In genomic region chr11:119989115-119989564, GRCm38 (mm10) we compare ENCODE assay signal across 7 mouse cellular contexts. TPM values are rescaled to one million over a fixed set of nuclear protein-coding genes. Genes with fewer than 3 reads are reported as not detected.
DNase-seq lines count a peak whose midpoint lies in the region; ATAC-seq and TF ChIP-seq lines count a peak whose summit lies in the region.

No protein-coding gene starts in this region.

- no peak overlapping the region for H3K4me2 ChIP-seq in forebrain, embryonic 16.5 days (ENCODE audit: low read length)
- H3K4me2 ChIP-seq in hindbrain, postnatal 0 days (ENCODE audit: low read depth, low read length) = no peak overlapping the region
- no peak overlapping the region for H3K4me2 ChIP-seq in lung, embryonic 16.5 days (ENCODE audit: low read depth, low read length)
- H3K4me2 ChIP-seq in stomach, embryonic 14.5 days (replicated peaks; ENCODE audit: low read depth, low read length) = no peak overlapping the region

- ATAC-seq in forebrain, embryonic 16.5 days = peak; percentile 34
- peak; percentile 70 for ATAC-seq in hindbrain, postnatal 0 days
- ATAC-seq in lung, embryonic 16.5 days (ENCODE audit: low read depth) = peak; percentile 82
- ATAC-seq in stomach, embryonic 14.5 days (ENCODE audit: insufficient number of reproducible peaks, insufficient read depth, low FRiP score, low read depth) = peak; percentile 15; the same call in 1 of the 2 replicates

- peaks cover 24% of the 10 kb centered on the region for H3K4me1 ChIP-seq in forebrain, embryonic 16.5 days (replicated peaks; ENCODE audit: control insufficient read depth, insufficient read depth, low read length)
- peaks cover 30% of the 10 kb centered on the region for H3K4me1 ChIP-seq in hindbrain, postnatal 0 days (ENCODE audit: insufficient read depth, low read length)
- H3K4me1 ChIP-seq in lung, embryonic 16.5 days (replicated peaks; ENCODE audit: control insufficient read depth, insufficient read depth, low read length) = peaks cover 35% of the 10 kb centered on the region
- peaks cover 27% of the 10 kb centered on the region for H3K4me1 ChIP-seq in stomach, embryonic 14.5 days (ENCODE audit: control insufficient read depth, insufficient read depth, low read length)

- DNase-seq in MN1 (ENCODE audit: low spot score) (peak; percentile 91), ZHBTc4 (ENCODE audit: low read depth, low spot score) (peak; percentile 29), liver (no peak)
- DNase-seq in hindbrain, postnatal 0 days (ENCODE audit: low spot score) = peak; percentile 74

- no peak overlapping the region for H3K27ac ChIP-seq in forebrain, embryonic 16.5 days (ENCODE audit: low read length)
- peak overlapping the region; percentile 56 for H3K27ac ChIP-seq in hindbrain, postnatal 0 days
- peak overlapping the region; percentile 79 for H3K27ac ChIP-seq in lung, embryonic 16.5 days (ENCODE audit: low read length)
- peak overlapping the region; percentile 48; the same call in 1 of the 2 replicates for H3K27ac ChIP-seq in stomach, embryonic 14.5 days (ENCODE audit: low read length)

- WGBS in forebrain, embryonic 16.5 days = 10% methylated on average over 10 of the region's 10 CpGs
- 16% methylated on average over 10 of the region's 10 CpGs for WGBS in hindbrain, postnatal 0 days
- 11% methylated on average over 10 of the region's 10 CpGs for WGBS in lung, embryonic 16.5 days
- WGBS in stomach, embryonic 14.5 days = 35% methylated on average over 10 of the region's 10 CpGs

- H3K9ac ChIP-seq in forebrain, embryonic 16.5 days (replicated peaks; ENCODE audit: low read depth, low read length) = no peak overlapping the region
- H3K9ac ChIP-seq in hindbrain, postnatal 0 days (replicated peaks; ENCODE audit: low read length) = no peak overlapping the region
- H3K9ac ChIP-seq in lung, embryonic 16.5 days (ENCODE audit: low read length) = no peak overlapping the region
- no peak overlapping the region for H3K9ac ChIP-seq in stomach, embryonic 14.5 days (replicated peaks; ENCODE audit: low read depth, low read length)

- H3K27me3 ChIP-seq in forebrain, embryonic 16.5 days (replicated peaks; ENCODE audit: control insufficient read depth, insufficient read depth, low read length) = no peaks in the 10 kb centered on the region
- no peaks in the 10 kb centered on the region for H3K27me3 ChIP-seq in hindbrain, postnatal 0 days (ENCODE audit: insufficient read depth, low read length)
- no peaks in the 10 kb centered on the region for H3K27me3 ChIP-seq in lung, embryonic 16.5 days (ENCODE audit: control insufficient read depth, insufficient read depth, low read depth, low read length)
- no peaks in the 10 kb centered on the region for H3K27me3 ChIP-seq in stomach, embryonic 14.5 days (ENCODE audit: control insufficient read depth, insufficient read depth, low read length)

- H3K9me3 ChIP-seq in forebrain, embryonic 16.5 days (ENCODE audit: control insufficient read depth, low read length) = no peaks in the 10 kb centered on the region
- H3K9me3 ChIP-seq in hindbrain, postnatal 0 days (ENCODE audit: low read length) = no peaks in the 10 kb centered on the region
- H3K9me3 ChIP-seq in lung, embryonic 16.5 days (ENCODE audit: control insufficient read depth, low read length) = no peaks in the 10 kb centered on the region
- H3K9me3 ChIP-seq in stomach, embryonic 14.5 days (ENCODE audit: control insufficient read depth, low read depth, low read length) = no peaks in the 10 kb centered on the region

- no peak overlapping the region for H3K4me3 ChIP-seq in forebrain, embryonic 16.5 days (replicated peaks; ENCODE audit: low read length)
- H3K4me3 ChIP-seq in hindbrain, postnatal 0 days (ENCODE audit: low read length) = no peak overlapping the region
- H3K4me3 ChIP-seq in lung, embryonic 16.5 days (ENCODE audit: low read length) = no peak overlapping the region
- no peak overlapping the region for H3K4me3 ChIP-seq in stomach, embryonic 14.5 days (ENCODE audit: low read depth, low read length)

- 0 out of 2 replicates have a peak, but pooled peaks have one; percentile 17 for TF ChIP-seq CTCF in hindbrain, postnatal 0 days (IDR thresholded peaks at IDR 0.05; ENCODE audit: low read depth)

- H3K36me3 ChIP-seq in forebrain, embryonic 16.5 days (ENCODE audit: control insufficient read depth, insufficient read depth) = no peaks in the 10 kb centered on the region
- peaks cover 7% of the 10 kb centered on the region for H3K36me3 ChIP-seq in hindbrain, postnatal 0 days (ENCODE audit: insufficient read depth, low read length)
- peaks cover 10% of the 10 kb centered on the region; the same call in 1 of the 2 replicates for H3K36me3 ChIP-seq in lung, embryonic 16.5 days (ENCODE audit: control insufficient read depth, insufficient read depth, low read length)
- H3K36me3 ChIP-seq in stomach, embryonic 14.5 days (ENCODE audit: control insufficient read depth, insufficient read depth, low read length) = no peaks in the 10 kb centered on the region

RNA-seq across cellular contexts. Expression of gene Baiap2, which starts 46.6 kb away (rescaled TPM):
- polyA plus RNA-seq in forebrain, embryonic 16.5 days (2015; fragmentation: Nextera tagmentation; extraction: Ambion mirVana) = 36.5 and 38.7 TPM in 2 replicates
- total RNA-seq in hindbrain, postnatal 0 days (2014; rRNA removed) = 45.9 and 62.4 TPM in 2 replicates
- polyA plus RNA-seq in hindbrain, postnatal 0 days (2015; fragmentation: Nextera tagmentation; extraction: Ambion mirVana) = 30.8 and 31.5 TPM in 2 replicates
- polyA plus RNA-seq in lung, embryonic 16.5 days (2015; fragmentation: Nextera tagmentation; extraction: Ambion mirVana) = 31.7 and 35.6 TPM in 2 replicates
- polyA plus RNA-seq in stomach, embryonic 14.5 days (2014; fragmentation: Nextera tagmentation; extraction: Ambion mirVana) = 27.6 and 28.0 TPM in 2 replicates

RNA-seq across cellular contexts. Expression of gene Aatk, which starts 57.8 kb away (rescaled TPM):
- polyA plus RNA-seq in forebrain, embryonic 16.5 days (2015; fragmentation: Nextera tagmentation; extraction: Ambion mirVana) = 21.6 and 28.1 TPM in 2 replicates
- 161 and 184 TPM in 2 replicates for total RNA-seq in hindbrain, postnatal 0 days (2014; rRNA removed)
- polyA plus RNA-seq in hindbrain, postnatal 0 days (2015; fragmentation: Nextera tagmentation; extraction: Ambion mirVana) = 33.3 and 35.5 TPM in 2 replicates
- 2.0 and 2.2 TPM in 2 replicates for polyA plus RNA-seq in lung, embryonic 16.5 days (2015; fragmentation: Nextera tagmentation; extraction: Ambion mirVana)
- polyA plus RNA-seq in stomach, embryonic 14.5 days (2014; fragmentation: Nextera tagmentation; extraction: Ambion mirVana) = 3.5 and 4.1 TPM in 2 replicates

Comparison
In these comparisons a context has a peak if more than half of its experiments do, and no peak if none do; other contexts are left out.
1. ATAC-seq: peak in every context shown above with its lines; median percentile 82 in lung, embryonic 16.5 days; 70 in hindbrain, postnatal 0 days; 34 in forebrain, embryonic 16.5 days; 15 in stomach, embryonic 14.5 days.